Mouse (Mus musculus) heart, embryonic 16.5 days (tissue): ENCODE measurements at regions not wholly inside any gene's neighbourhood (a gene's known extent, or its start where the extent isn't known, plus 50 kb on each side); places are given as distances from the start of the nearest gene placed in this dataset.

ENCODE experiments used
- ATAC-seq: fragments of 200-750 bp; cut with Nextera tagmentation; replicated peaks from 2 replicates; pipeline ENCODE4 v1.8.0; 2017; ENCODE audit warnings: moderate number of reproducible peaks; ENCODE audit not compliant: insufficient read depth, low FRiP score; ENCODE audit errors: extremely low read depth
- H3K27ac ChIP-seq: fragments of 300-500 bp; sonication (generic); 2 replicates; pipeline ENCODE4 v1.5.1; 2014; ENCODE audit warnings: mild to moderate bottlenecking, low read length, control low read depth, moderate library complexity
- H3K27me3 ChIP-seq: fragments of 300-500 bp; sonication (generic); 2 replicates; pipeline ENCODE4 v1.6.1; 2014; ENCODE audit warnings: low read length, mixed read lengths; ENCODE audit not compliant: control insufficient read depth, insufficient read depth
- H3K36me3 ChIP-seq: fragments of 300-500 bp; sonication (generic); 2 replicates; pipeline ENCODE4 v1.6.1; 2014; ENCODE audit not compliant: control insufficient read depth, insufficient read depth
- H3K4me1 ChIP-seq: fragments of 300-500 bp; sonication (generic); 2 replicates; pipeline ENCODE4 v1.6.1; 2014; ENCODE audit warnings: low read length, mixed read lengths; ENCODE audit not compliant: control insufficient read depth, insufficient read depth
- H3K4me2 ChIP-seq: fragments of 300-500 bp; sonication (generic); 2 replicates; pipeline ENCODE4 v1.6.1; 2014; ENCODE audit warnings: low read depth, mild to moderate bottlenecking, control low read depth, low read length
- H3K4me3 ChIP-seq: fragments of 300-500 bp; sonication (generic); 2 replicates; pipeline ENCODE4 v1.5.1; 2014; ENCODE audit warnings: mild to moderate bottlenecking, control low read depth, low read length
- H3K9ac ChIP-seq: fragments of 300-500 bp; sonication (generic); 2 replicates; pipeline ENCODE4 v1.6.1; 2014; ENCODE audit warnings: low read length, control low read depth
- H3K9me3 ChIP-seq: fragments of 300-500 bp; sonication (generic); replicated peaks from 2 replicates; pipeline ENCODE4 v1.6.1; 2016; ENCODE audit warnings: low read length; ENCODE audit not compliant: control insufficient read depth
- WGBS: fragments of 180-500 bp; shearing (Covaris S2); extraction: QIAGEN DNeasy Blood & Tissue Kit; methylation state at CpG from one replicate; pipeline ENCODE4 v1.1.7; 2014; 5-methylcytosine and 5-hydroxymethylcytosine counted together

DNA sequence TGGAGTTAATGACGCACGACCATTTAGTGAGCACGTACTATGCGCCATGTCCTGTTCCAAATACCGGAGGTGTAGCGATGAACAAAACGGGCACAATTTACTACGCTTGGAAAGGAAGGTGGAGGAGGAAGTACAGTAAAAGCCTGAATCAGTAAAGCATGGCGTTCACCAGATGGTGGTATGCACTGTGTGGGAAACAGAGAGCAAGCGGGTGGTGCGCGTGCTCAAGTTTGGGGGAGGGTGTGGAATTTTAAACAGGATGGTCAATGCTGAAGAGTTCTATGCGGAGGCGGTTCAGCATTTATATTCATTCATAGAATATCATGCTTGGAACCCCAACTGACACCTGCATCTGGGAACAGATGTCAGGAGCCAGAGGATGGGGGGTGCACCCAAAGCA, 164.7 kb upstream of the Slco3a1 start:
- no peaks in the 10 kb centered on the region for H3K27me3 ChIP-seq
- H3K9ac ChIP-seq, result no peak overlapping the region
- no peaks in the 10 kb centered on the region for H3K36me3 ChIP-seq
- ATAC-seq, result no peak
- no peak overlapping the region for H3K4me2 ChIP-seq
- 91% methylated on average over 14 of the region's 14 CpGs for WGBS
- no peak overlapping the region for H3K4me3 ChIP-seq
- no peaks in the 10 kb centered on the region for H3K9me3 ChIP-seq
- no peak overlapping the region for H3K27ac ChIP-seq
- H3K4me1 ChIP-seq, result no peaks in the 10 kb centered on the region

DNA sequence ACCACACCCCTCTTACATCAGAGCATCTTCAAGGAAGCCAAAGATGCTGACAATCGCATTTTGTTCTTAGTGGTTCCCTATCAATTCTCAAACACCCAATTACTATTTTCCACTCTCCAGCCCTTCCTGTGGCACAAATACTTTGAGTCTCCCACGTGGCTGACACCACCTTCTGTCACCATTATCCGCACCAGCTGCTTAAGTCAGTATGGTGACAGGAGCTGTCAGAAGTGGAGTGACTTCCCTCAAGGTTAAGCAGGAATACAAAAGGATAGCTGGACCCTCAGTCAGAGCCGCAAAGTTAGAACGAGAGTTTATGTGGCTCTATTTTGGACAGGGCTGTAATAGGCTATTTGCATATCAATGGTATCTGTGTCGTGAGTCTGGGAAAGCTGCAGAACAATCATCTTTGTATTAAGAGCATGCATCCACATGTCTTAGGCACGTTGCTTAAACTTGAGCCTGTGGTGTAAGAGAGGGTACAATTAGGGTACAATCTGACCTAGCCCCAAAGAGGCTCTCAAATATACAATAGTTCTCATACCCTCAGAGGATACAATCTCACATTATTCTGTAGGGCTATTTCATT, 155.5 kb upstream of the Slco3a1 start:
- no peaks in the 10 kb centered on the region for H3K4me1 ChIP-seq
- ATAC-seq, result no peak
- 43% methylated on average over 7 of the region's 7 CpGs for WGBS
- no peak overlapping the region for H3K4me3 ChIP-seq
- H3K9ac ChIP-seq, result no peak overlapping the region
- H3K4me2 ChIP-seq, result no peak overlapping the region
- no peaks in the 10 kb centered on the region for H3K9me3 ChIP-seq
- no peaks in the 10 kb centered on the region for H3K36me3 ChIP-seq
- H3K27me3 ChIP-seq, result no peaks in the 10 kb centered on the region
- H3K27ac ChIP-seq, result no peak overlapping the region

DNA sequence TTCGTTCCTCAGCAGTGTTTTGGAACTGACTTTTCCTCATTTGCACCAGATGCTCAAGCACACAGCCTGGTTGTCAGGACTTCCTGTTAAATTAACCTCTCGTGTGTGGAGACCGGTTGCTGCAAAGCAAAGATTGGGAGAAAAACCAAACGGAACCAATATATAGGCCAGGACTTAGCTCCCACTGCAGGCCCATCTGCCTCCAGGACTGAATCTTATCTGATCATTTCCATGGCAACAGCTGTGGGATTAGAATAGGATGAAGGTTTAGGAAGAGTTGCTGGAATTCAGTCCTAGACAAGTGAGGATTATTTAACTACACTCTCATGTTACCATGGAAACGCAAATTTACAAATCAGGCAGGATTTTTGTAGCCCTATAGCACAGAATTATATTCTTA, 154.4 kb upstream of the Slco3a1 start:
- 55% methylated on average over 5 of the region's 5 CpGs for WGBS
- no peak for ATAC-seq
- no peak overlapping the region for H3K27ac ChIP-seq
- H3K9ac ChIP-seq, result no peak overlapping the region
- H3K4me2 ChIP-seq, result no peak overlapping the region
- no peaks in the 10 kb centered on the region for H3K36me3 ChIP-seq
- H3K9me3 ChIP-seq, result no peaks in the 10 kb centered on the region
- no peaks in the 10 kb centered on the region for H3K4me1 ChIP-seq
- no peaks in the 10 kb centered on the region for H3K27me3 ChIP-seq
- no peak overlapping the region for H3K4me3 ChIP-seq

DNA sequence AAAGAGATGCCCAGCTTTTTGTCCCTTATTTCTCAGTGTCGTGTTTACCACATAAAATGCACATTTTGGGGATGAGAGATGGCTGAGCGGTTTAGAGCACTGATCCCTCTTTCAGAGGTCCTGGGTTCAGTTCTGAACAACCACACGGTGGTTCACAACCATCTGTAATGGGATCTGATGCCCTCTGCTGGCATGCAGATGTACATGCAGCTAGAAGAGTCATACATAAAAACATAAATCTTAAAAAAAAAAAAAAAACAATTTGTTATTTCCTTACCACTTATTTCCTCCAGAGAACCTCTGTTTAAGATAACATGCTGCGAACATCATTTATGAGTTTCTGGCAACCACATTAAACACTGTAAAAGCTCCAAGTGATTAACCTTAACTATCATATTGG, 149.0 kb upstream of the Slco3a1 start:
- Histone ChIP-seq H3K9me3 (no peaks in the 10 kb centered on the region), H3K36me3 (no peaks in the 10 kb centered on the region), H3K9ac (no peak overlapping the region), H3K4me2 (no peak overlapping the region), H3K4me3 (no peak overlapping the region), H3K4me1 (no peaks in the 10 kb centered on the region), H3K27ac (no peak overlapping the region), H3K27me3 (no peaks in the 10 kb centered on the region)
- 68% methylated on average over 4 of the region's 4 CpGs for WGBS
- ATAC-seq, result no peak

DNA sequence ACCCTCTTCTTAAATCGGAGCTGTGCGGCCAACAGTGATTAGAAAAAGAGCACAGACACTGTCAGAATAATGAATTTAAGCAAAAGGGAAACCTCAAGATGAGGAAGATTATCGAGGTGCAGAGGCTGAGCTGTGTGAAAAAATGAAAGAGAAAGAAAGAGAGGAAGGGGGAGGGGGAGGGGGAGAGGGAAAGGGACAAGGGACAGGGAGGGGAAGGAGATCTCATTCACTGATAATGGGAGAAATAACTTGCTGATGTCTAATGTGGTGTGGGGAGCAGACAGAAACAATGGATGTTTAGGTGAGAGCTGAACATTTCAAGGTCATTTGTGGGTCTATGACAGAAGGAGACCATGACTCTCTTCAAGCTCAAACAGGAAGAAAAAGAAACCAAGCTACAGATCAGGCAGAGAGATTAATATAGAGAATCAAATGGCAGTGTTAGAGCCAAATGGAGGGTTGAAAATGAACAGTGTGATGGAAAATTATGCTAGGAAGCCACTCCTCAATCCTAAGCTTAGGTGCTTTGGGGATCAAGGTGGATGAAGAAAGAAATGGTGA, 143.3 kb upstream of the Slco3a1 start:
- H3K4me3 ChIP-seq, result no peak overlapping the region
- H3K36me3 ChIP-seq, result no peaks in the 10 kb centered on the region
- no peak overlapping the region for H3K27ac ChIP-seq
- 75% methylated on average over 3 of the region's 3 CpGs for WGBS
- ATAC-seq, result no peak
- H3K9ac ChIP-seq, result no peak overlapping the region
- H3K4me2 ChIP-seq, result no peak overlapping the region
- H3K27me3 ChIP-seq, result no peaks in the 10 kb centered on the region
- no peaks in the 10 kb centered on the region for H3K4me1 ChIP-seq
- no peaks in the 10 kb centered on the region for H3K9me3 ChIP-seq

DNA sequence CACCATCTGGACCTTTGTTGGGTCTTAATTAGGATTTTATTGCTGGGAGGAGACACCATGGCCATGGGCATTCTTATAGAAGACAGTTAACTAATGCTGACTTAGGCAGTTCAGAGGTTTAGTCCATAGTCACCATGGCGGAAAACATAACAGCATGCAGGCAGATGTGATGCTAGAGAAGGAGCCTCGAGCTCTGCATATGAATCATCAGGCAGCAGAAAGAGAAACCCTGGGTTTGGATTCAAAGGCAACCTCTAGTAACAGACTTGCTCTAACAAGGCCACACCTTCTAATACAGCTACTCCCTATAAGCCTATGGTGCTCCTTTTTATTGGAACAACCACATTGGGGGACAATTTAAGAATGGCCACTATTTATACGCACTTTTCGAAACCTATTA, 141.7 kb upstream of the Slco3a1 start:
- H3K36me3 ChIP-seq, result no peaks in the 10 kb centered on the region
- no peaks in the 10 kb centered on the region for H3K4me1 ChIP-seq
- H3K4me3 ChIP-seq, result no peak overlapping the region
- H3K4me2 ChIP-seq, result no peak overlapping the region
- ATAC-seq, result no peak
- H3K27me3 ChIP-seq, result no peaks in the 10 kb centered on the region
- no peak overlapping the region for H3K9ac ChIP-seq
- H3K27ac ChIP-seq, result no peak overlapping the region
- WGBS, result 87% methylated on average over 4 of the region's 4 CpGs
- no peaks in the 10 kb centered on the region for H3K9me3 ChIP-seq

DNA sequence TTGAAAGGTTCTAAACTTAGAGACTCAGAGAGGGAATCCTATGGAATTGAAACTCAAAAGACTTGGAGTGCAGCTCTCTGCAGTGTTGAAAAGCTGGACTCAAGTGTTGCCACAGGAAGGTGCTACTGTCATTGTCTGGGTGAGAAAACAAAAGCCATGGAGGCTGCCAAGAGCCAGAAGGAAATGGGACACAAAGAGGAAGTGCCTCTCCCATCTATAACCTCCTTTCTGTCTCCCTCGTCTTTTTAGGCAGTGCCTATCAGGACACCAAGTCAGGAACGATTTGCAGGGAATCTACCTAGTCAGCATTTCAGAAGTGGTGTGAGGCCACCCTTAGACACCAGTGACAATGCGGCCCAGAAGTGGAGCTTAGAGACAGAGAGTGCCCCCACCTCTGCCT, 138.5 kb upstream of the Slco3a1 start:
- H3K27ac ChIP-seq, result no peak overlapping the region
- H3K4me3 ChIP-seq, result no peak overlapping the region
- no peak overlapping the region for H3K9ac ChIP-seq
- 47% methylated on average over 3 of the region's 3 CpGs for WGBS
- H3K36me3 ChIP-seq, result no peaks in the 10 kb centered on the region
- no peak overlapping the region for H3K4me2 ChIP-seq
- no peak for ATAC-seq
- H3K27me3 ChIP-seq, result no peaks in the 10 kb centered on the region
- H3K4me1 ChIP-seq, result no peaks in the 10 kb centered on the region
- no peaks in the 10 kb centered on the region for H3K9me3 ChIP-seq

DNA sequence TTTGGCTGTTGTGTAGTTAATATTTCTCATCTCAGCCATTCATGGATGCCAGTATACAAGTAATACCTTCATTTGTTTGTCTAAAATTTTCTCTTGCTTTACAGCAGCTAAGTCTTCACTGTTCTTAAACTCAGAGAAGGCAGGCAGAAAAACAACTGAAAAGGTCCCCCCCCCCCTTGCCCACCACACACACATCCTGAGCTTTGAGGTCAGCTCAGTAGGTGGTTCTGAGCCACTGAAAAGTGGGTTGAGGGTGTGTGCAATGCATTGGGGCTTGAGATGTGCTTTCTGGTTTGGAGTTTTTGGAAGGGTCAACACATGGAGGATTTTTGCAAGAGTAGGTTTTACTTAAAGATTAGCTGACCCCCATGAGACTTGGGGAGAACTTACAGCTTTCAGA, 136.1 kb upstream of the Slco3a1 start:
- no peak overlapping the region for H3K9ac ChIP-seq
- no peak for ATAC-seq
- H3K27ac ChIP-seq, result no peak overlapping the region

DNA sequence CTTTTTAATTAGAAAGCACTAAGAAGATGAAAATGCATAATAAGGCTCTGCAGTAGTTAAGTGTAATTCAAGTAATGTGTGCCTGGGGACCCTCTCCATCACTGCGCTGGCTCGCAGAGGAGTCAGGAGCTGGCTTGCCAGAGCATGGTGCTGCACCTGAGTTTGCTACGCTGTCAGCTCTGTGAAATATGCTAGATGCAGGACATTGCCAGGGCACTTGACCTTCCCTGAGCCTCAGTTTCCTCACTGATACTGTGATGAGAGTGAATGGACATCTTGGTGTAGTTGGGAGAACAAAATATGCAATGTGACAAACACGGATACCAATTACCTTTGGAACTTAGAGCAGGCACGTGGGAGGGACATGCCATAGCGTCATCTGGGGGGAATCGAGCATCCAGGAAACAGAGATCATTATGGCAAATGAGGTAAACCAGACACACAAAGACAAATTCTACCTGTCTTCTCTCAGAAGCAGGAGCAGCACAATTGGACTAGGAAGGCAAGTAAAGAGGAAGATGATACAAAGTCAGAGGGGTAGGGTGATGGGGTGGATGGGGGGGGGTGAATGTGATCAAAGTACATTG, 133.6 kb upstream of the Slco3a1 start:
- Histone ChIP-seq H3K9ac (no peak overlapping the region), H3K4me1 (no peaks in the 10 kb centered on the region), H3K4me2 (no peak overlapping the region), H3K27ac (no peak overlapping the region), H3K4me3 (no peak overlapping the region), H3K36me3 (no peaks in the 10 kb centered on the region), H3K27me3 (no peaks in the 10 kb centered on the region), H3K9me3 (no peaks in the 10 kb centered on the region)
- 77% methylated on average over 7 of the region's 7 CpGs for WGBS
- no peak for ATAC-seq

More for the DNA sequence above, 136.1 kb upstream of the Slco3a1 start:
- H3K9me3 ChIP-seq, result no peaks in the 10 kb centered on the region
- H3K4me3 ChIP-seq, result no peak overlapping the region
- H3K36me3 ChIP-seq, result no peaks in the 10 kb centered on the region
- H3K4me1 ChIP-seq, result no peaks in the 10 kb centered on the region
- no peak overlapping the region for H3K4me2 ChIP-seq
- H3K27me3 ChIP-seq, result no peaks in the 10 kb centered on the region
